Mouse (Mus musculus) cerebellum, adult 2 months (tissue): ENCODE results near the gene Qpct. TPM values are rescaled to one million over a fixed set of nuclear protein-coding genes. Genes with fewer than 3 reads are reported as not detected.
A peak's percentile ranks its signal among the peaks of the same experiment; 100 is the strongest.

Source experiments
- DNase-seq, 2 experiments: peaks; one replicate each; pipeline ENCODE4 v3.0.0; 2021
- H3K27ac ChIP-seq: fragments of 200-500 bp; 2 replicates; pipeline ENCODE4 v1.5.1; 2012; ENCODE audit warnings: low read length, control low read depth, inconsistent platforms; ENCODE audit not compliant: insufficient read depth
- H3K27me3 ChIP-seq: fragments of 200-500 bp; 2 replicates; pipeline ENCODE4 v1.6.1; 2012; ENCODE audit warnings: inconsistent platforms, mild to moderate bottlenecking, low read length, moderate library complexity; ENCODE audit not compliant: control insufficient read depth, insufficient read depth
- H3K4me1 ChIP-seq: fragments of 200-500 bp; 2 replicates; pipeline ENCODE4 v1.6.1; 2011; ENCODE audit warnings: low read length; ENCODE audit not compliant: control insufficient read depth, insufficient read depth
- H3K4me3 ChIP-seq: fragments of 200-500 bp; replicated peaks from 2 replicates; pipeline ENCODE3; 2011; ENCODE audit warnings: mild to moderate bottlenecking, low read depth, low read length, control low read depth; ENCODE audit not compliant: insufficient read depth
- CTCF ChIP-seq: fragments of 200-500 bp; IDR thresholded peaks from 2 replicates; pipeline ENCODE4 v1.5.1; 2011; ENCODE audit warnings: low read depth, mild to moderate bottlenecking, control low read depth, low read length, moderate library complexity, borderline replicate concordance; ENCODE audit not compliant: insufficient read depth
- POLR2A ChIP-seq: fragments of 200-500 bp; IDR thresholded peaks from 2 replicates; pipeline ENCODE4 v1.6.1; 2011; ENCODE audit warnings: low read length, control low read depth, borderline replicate concordance; ENCODE audit not compliant: insufficient read depth
- WGBS: fragments of 180-500 bp; shearing (Covaris S2); methylation state at CpG from one replicate; pipeline ENCODE4 v1.1.7; 2018; 5-methylcytosine and 5-hydroxymethylcytosine counted together
- polyA plus RNA-seq: library from polyadenylated mRNA; depleted of rRNA; stranded (reverse); fragments of >200 nt; gene quantifications from 2 replicates; pipeline ENCODE4 v1.2.3, GENCODE M21; 2012; rRNA removed

Qpct gene
- polyA plus RNA-seq, 1 experiment, result 10.1 TPM

- 78% methylated on average over 1 of the region's 1 CpGs for WGBS
- TF ChIP-seq CTCF (no peak), POLR2A (no peak)
- no peak for DNase-seq
- H3K27me3 ChIP-seq, result no peaks in the 10 kb centered on the region
- H3K4me3 ChIP-seq, result no peak overlapping the region
- no peaks in the 10 kb centered on the region for H3K4me1 ChIP-seq
- no peak overlapping the region for H3K27ac ChIP-seq
Observed at GRCm38 (mm10) chr17:79119066-79119465, 67.4 kb downstream of the Qpct start.

DNA sequence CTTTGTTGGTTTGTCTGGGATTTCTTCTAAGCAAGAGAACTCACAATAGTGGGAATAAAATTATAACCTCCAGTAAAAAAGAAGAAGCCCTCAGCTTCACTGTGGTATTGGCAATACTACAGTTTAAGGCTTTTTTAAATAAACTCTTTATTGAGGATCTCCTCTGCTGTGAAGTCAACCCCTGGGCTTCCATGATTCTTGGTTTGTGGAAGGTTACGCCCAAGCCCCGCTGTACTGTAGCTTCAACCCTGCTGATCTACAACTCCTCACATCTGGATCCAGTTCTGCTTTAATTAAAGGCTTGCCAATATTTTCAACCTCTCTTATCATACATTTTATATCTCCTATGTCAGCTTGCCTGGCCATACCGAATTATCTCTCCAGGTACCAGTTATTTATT is 68.6 kb downstream of the Qpct start:
- Histone ChIP-seq H3K4me1 (no peaks in the 10 kb centered on the region), H3K27me3 (no peaks in the 10 kb centered on the region), H3K4me3 (no peak overlapping the region), H3K27ac (no peak overlapping the region)
- TF ChIP-seq POLR2A (no peak), CTCF (no peak)
- no peak for DNase-seq
- WGBS, result 85% methylated on average over 3 of the region's 3 CpGs

GRCm38 (mm10) chr17:79133740-79134139 is 82.0 kb downstream of the Qpct start:
- Histone ChIP-seq H3K4me1 (peaks cover 4% of the 10 kb centered on the region; the same call in 1 of the 2 replicates), H3K27me3 (0 out of 2 replicates have a peak, but pooled peaks cover 2% of the 10 kb centered on the region), H3K27ac (no peak overlapping the region), H3K4me3 (no peak overlapping the region)
- 79% methylated on average over 8 of the region's 8 CpGs for WGBS
- DNase-seq, result no peak
- TF ChIP-seq POLR2A (no peak), CTCF (no peak)

DNA sequence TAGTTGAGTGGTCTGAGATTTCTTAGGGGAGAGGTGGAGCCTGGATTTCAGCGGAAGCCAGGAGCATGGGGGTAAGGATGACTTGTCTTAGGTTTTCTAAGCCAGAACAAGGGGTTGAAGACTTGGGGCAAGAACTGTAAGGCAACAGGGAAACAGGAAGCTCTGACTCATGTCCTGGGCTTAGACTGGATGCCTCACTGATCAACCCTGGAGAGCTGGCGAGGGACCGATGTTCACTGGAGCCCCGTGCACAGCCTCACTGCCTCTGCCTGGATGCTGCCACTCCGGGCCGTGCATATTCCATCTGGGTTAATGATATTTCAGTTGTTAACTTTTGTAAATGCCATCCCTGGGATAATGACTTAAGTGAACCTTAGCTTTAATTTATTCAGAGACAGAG is 84.1 kb downstream of the Qpct start:
- WGBS, result 26% methylated on average over 6 of the region's 6 CpGs
- DNase-seq, result no peak
- Histone ChIP-seq H3K27ac (no peak overlapping the region), H3K4me3 (no peak overlapping the region), H3K27me3 (0 out of 2 replicates have a peak, but pooled peaks cover 2% of the 10 kb centered on the region), H3K4me1 (peaks cover 4% of the 10 kb centered on the region; the same call in 1 of the 2 replicates)
- TF ChIP-seq CTCF (no peak), POLR2A (no peak)

- 20% methylated on average over 2 of the region's 2 CpGs for WGBS
Observed at GRCm38 (mm10) chr17:79136401-79136800, 84.7 kb downstream of the Qpct start.

More at GRCm38 (mm10) chr17:79136401-79136800, 84.7 kb downstream of the Qpct start:
- TF ChIP-seq POLR2A (no peak), CTCF (no peak)
- no peak overlapping the region for H3K27ac ChIP-seq
- DNase-seq, result peak; percentile 25 to 51
- H3K4me3 ChIP-seq, result no peak overlapping the region
- H3K27me3 ChIP-seq, result 0 out of 2 replicates have a peak, but pooled peaks cover 2% of the 10 kb centered on the region
- peaks cover 4% of the 10 kb centered on the region; the same call in 1 of the 2 replicates for H3K4me1 ChIP-seq

Other genes starting within 250 kb of the Qpct start
- gene Heatr5b, start 216.5 kb upstream of the Qpct start, polyA plus RNA-seq, result 36.0 and 39.2 TPM in 2 replicates
- gene Gpatch11, start 216.3 kb upstream of the Qpct start, polyA plus RNA-seq, result 39.0 and 40.4 TPM in 2 replicates
- gene Eif2ak2, start 169.3 kb upstream of the Qpct start, polyA plus RNA-seq, result 2.7 and 2.9 TPM in 2 replicates
- gene Sult6b1, start 144.9 kb upstream of the Qpct start, polyA plus RNA-seq, result 0.20 and 0.35 TPM in 2 replicates
- gene Cebpzos, start 135.4 kb upstream of the Qpct start, polyA plus RNA-seq, result 49.3 and 53.4 TPM in 2 replicates
- gene Cebpz, start 114.8 kb upstream of the Qpct start, polyA plus RNA-seq, result 20.9 and 21.5 TPM in 2 replicates
- gene Ndufaf7, start 114.8 kb upstream of the Qpct start, polyA plus RNA-seq, result 45.3 and 46.7 TPM in 2 replicates
- 11.1 and 14.7 TPM in 2 replicates for gene Prkd3, start 31.1 kb upstream of the Qpct start, polyA plus RNA-seq